Mouse (Mus musculus) limb, embryonic 13.5 days (tissue): ENCODE measurements at regions not wholly inside any gene's neighbourhood (a gene's known extent, or its start where the extent isn't known, plus 50 kb on each side); places are given as distances from the start of the nearest gene placed in this dataset.

ENCODE experiments used
- ATAC-seq: fragments of 200-750 bp; cut with Nextera tagmentation; 2 replicates; pipeline ENCODE4 v1.8.0; 2017; ENCODE audit warnings: low read depth, moderate number of reproducible peaks, moderate TSS enrichment; ENCODE audit not compliant: low FRiP score
- H3K27ac ChIP-seq: fragments of 300-500 bp; sonication (generic); 2 replicates; pipeline ENCODE4 v1.5.1; 2015; ENCODE audit warnings: inconsistent platforms, mild to moderate bottlenecking, moderate library complexity
- H3K27me3 ChIP-seq: fragments of 300-500 bp; sonication (generic); 2 replicates; pipeline ENCODE4 v1.6.1; 2015; ENCODE audit warnings: mild to moderate bottlenecking, inconsistent platforms
- H3K36me3 ChIP-seq: fragments of 300-500 bp; sonication (generic); 2 replicates; pipeline ENCODE4 v1.6.1; 2015; ENCODE audit warnings: inconsistent platforms, mild to moderate bottlenecking, moderate library complexity
- H3K4me1 ChIP-seq: fragments of 300-500 bp; sonication (generic); 2 replicates; pipeline ENCODE4 v1.6.1; 2015; ENCODE audit warnings: inconsistent platforms
- H3K4me2 ChIP-seq: fragments of 300-500 bp; sonication (generic); replicated peaks from 2 replicates; pipeline ENCODE4 v1.6.1; 2015; ENCODE audit warnings: inconsistent platforms, mild to moderate bottlenecking, moderate library complexity
- H3K4me3 ChIP-seq: fragments of 300-500 bp; sonication (generic); 2 replicates; pipeline ENCODE4 v1.5.1; 2015; ENCODE audit warnings: moderate library complexity, mild to moderate bottlenecking, inconsistent platforms
- H3K9ac ChIP-seq: fragments of 300-500 bp; sonication (generic); 2 replicates; pipeline ENCODE4 v1.6.1; 2015; ENCODE audit warnings: mild to moderate bottlenecking, inconsistent platforms
- H3K9me3 ChIP-seq: fragments of 300-500 bp; sonication (generic); 2 replicates; pipeline ENCODE4 v1.6.1; 2016; ENCODE audit warnings: inconsistent platforms
- WGBS: fragments of 180-500 bp; shearing (Covaris S2); methylation state at CpG from one replicate; pipeline ENCODE4 v1.1.7; 2015; 5-methylcytosine and 5-hydroxymethylcytosine counted together

DNA sequence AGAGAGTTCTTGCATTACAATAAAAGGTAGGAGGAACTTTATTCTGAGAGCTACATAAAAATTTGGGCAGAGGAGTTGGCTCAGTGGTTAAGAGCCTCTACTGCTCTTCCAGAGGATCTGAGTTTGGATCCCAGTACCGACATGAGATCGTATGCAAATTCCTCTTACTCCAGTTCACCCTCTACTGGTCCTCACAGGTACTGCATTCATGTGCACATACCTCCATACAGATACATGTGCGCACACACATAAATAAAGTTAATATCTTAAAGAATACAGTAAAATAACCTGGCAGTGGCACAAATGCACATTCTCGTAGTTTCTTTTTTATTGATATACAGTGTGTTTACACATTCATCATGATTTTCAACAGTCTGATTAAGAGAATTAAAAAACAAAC is 232.4 kb downstream of the Vps13c start:
- no peak overlapping the region for H3K4me2 ChIP-seq
- no peak for ATAC-seq
- no peak overlapping the region for H3K27ac ChIP-seq
- no peak overlapping the region for H3K4me3 ChIP-seq
- H3K9ac ChIP-seq: no peak overlapping the region
- H3K27me3 ChIP-seq: no peaks in the 10 kb centered on the region
- WGBS: 94% methylated on average over 4 of the region's 4 CpGs
- no peaks in the 10 kb centered on the region for H3K9me3 ChIP-seq
- H3K36me3 ChIP-seq: no peaks in the 10 kb centered on the region
- no peaks in the 10 kb centered on the region for H3K4me1 ChIP-seq

DNA sequence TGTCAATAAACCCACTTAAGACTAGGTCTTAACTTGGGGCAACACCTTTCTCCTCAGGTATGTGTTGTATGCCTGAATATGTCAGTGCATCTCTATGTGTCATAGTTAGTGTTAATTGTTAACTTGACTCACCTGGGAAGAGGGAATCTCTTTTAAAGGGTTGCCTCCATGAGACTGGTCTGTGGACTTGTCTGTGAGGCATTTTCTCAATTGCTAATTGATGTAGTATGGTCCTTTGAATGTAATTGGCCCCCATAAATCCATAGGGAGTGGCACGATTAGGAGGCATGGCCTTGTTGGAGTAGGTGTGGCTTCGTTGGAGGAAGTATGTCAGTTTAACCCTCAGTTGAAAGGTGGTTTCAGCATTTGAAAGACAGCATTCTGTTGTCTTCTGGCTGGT is 237.1 kb downstream of the Vps13c start:
- H3K9ac ChIP-seq: no peak overlapping the region
- H3K36me3 ChIP-seq: no peaks in the 10 kb centered on the region
- no peaks in the 10 kb centered on the region for H3K27me3 ChIP-seq
- no peaks in the 10 kb centered on the region for H3K4me1 ChIP-seq
- 47% methylated on average over 2 of the region's 2 CpGs for WGBS
- ATAC-seq: no peak
- no peak overlapping the region for H3K4me2 ChIP-seq
- no peak overlapping the region for H3K4me3 ChIP-seq
- H3K9me3 ChIP-seq: no peaks in the 10 kb centered on the region
- H3K27ac ChIP-seq: no peak overlapping the region

DNA sequence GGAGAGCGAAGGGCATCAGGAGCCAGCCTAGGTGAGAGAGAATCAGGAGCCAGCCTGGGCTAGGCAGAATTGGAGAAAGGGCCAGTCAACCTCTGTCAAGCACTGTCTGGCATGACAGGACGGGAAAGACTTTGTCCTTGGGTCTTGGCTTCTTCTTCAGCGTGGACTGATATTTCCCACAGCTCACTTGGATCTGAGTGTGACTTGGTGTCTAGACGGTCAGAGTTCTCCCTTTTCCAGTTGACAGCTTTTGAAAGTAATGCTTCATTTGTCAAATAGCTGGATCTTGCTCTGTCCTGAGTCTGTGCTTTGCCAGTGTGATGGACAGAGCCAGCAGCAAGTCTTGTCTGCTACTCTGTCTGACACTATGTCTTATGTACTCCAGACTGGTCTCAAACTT is 243.1 kb downstream of the Vps13c start:
- H3K9me3 ChIP-seq: no peaks in the 10 kb centered on the region
- no peak overlapping the region for H3K9ac ChIP-seq
- no peak for ATAC-seq
- no peak overlapping the region for H3K4me2 ChIP-seq
- H3K27ac ChIP-seq: no peak overlapping the region
- no peaks in the 10 kb centered on the region for H3K4me1 ChIP-seq
- 89% methylated on average over 4 of the region's 4 CpGs for WGBS
- no peaks in the 10 kb centered on the region for H3K36me3 ChIP-seq
- no peak overlapping the region for H3K4me3 ChIP-seq
- no peaks in the 10 kb centered on the region for H3K27me3 ChIP-seq

DNA sequence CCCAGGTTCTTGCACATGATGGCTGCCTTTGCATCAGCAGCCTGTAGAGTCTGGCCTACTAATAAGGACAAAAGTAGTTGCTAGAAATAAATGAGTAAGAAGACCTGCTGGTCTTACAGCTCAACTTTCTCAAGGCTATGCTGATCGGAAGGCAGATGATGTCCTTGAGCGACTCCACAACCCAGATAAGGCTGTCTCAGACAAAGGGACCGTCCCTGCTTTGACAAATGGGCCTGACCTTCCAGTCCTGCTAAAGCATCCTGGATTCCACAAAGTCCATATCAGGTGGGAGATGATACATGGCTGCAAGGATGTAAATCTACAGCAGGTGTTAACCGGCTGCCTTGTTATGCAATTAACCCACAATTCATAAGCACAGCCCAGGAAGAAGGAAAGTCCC is 244.8 kb downstream of the Vps13c start:
- H3K4me1 ChIP-seq: no peaks in the 10 kb centered on the region

DNA sequence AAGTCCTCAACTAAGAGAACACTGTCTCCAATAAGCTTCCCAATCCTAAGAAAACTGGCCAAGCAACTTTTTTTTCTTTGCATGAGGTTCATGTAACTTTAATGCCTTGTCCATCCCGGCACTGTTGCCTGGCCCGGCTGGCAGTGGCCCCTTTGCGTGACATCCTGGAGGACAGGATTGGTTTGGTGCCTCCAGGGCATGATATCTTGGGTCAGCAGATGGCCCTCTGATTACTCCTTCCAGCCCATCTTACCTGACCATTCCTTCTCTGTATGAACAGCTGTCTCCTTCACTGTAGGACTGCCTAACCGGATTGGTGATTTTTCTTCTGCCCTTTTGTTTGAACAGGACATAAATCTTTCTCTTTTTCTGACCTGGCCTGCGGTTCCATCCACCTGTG is 254.4 kb downstream of the Vps13c start:
- ATAC-seq: no peak
- Histone ChIP-seq H3K36me3 (no peaks in the 10 kb centered on the region), H3K27me3 (peaks cover 6% of the 10 kb centered on the region; the same call in 1 of the 2 replicates), H3K9ac (no peak overlapping the region), H3K4me2 (no peak overlapping the region), H3K4me3 (no peak overlapping the region), H3K9me3 (peaks cover 3% of the 10 kb centered on the region; the same call in 1 of the 2 replicates), H3K27ac (no peak overlapping the region), H3K4me1 (no peaks in the 10 kb centered on the region)
- 76% methylated on average over 5 of the region's 5 CpGs for WGBS

More for the DNA sequence above, 244.8 kb downstream of the Vps13c start:
- 85% methylated on average over 4 of the region's 4 CpGs for WGBS
- no peak overlapping the region for H3K27ac ChIP-seq
- no peak overlapping the region for H3K9ac ChIP-seq
- H3K9me3 ChIP-seq: no peaks in the 10 kb centered on the region
- H3K4me3 ChIP-seq: no peak overlapping the region
- no peak overlapping the region for H3K4me2 ChIP-seq
- H3K36me3 ChIP-seq: no peaks in the 10 kb centered on the region
- H3K27me3 ChIP-seq: no peaks in the 10 kb centered on the region
- no peak for ATAC-seq

DNA sequence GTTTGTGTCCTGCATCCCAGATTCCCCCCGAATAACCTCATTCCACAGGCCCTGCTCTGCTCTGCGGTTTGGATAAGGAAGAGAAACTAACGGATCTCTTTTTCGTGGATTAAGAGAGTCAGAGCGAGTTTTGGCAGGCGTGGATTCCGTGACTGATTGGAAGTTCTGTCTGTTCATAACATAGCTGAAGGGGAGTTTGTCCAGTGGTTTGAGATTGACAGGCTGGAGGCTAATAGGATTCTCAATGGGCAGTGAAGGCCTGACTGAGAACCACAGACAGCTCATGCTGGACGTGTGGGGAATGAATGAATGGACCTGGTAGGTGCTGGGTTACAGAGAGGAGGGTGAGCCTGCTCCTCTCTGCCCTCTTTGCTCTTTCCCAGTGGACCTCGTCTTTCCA is 269.6 kb downstream of the Vps13c start:
- ATAC-seq: no peak
- H3K9me3 ChIP-seq: no peaks in the 10 kb centered on the region
- H3K4me2 ChIP-seq: no peak overlapping the region
- H3K27me3 ChIP-seq: no peaks in the 10 kb centered on the region
- H3K4me1 ChIP-seq: no peaks in the 10 kb centered on the region
- H3K27ac ChIP-seq: no peak overlapping the region
- H3K4me3 ChIP-seq: no peak overlapping the region
- no peaks in the 10 kb centered on the region for H3K36me3 ChIP-seq
- H3K9ac ChIP-seq: no peak overlapping the region
- WGBS: 79% methylated on average over 9 of the region's 9 CpGs

DNA sequence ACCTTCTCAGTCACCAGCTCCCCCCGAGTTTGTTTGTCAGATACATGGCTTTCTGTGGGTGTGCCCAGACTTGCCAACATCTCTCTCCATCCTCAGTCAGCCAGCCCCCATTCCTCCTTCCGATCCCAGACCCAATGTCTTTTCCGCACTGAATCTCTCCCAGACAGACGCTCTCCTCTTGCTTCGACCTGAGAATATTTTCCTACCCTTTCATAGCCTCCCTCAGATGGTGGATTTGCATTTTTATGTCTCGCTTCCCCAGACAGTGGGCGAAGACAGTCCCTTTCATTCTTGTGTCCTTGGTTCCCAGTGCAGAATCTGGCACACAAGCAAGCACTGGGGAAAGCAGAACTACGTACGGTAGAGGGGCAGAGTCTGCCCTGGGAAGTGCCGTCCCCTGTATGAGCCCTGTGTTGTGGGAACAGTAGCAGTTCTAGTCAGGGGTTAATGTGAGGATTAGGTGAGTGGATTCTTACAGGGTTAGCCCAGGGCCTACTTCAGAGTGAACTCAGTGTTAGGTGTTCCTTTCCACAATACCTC is 275.0 kb downstream of the Vps13c start:
- Histone ChIP-seq H3K27me3 (no peaks in the 10 kb centered on the region), H3K27ac (no peak overlapping the region; the same call in 1 of the 2 replicates), H3K4me2 (no peak overlapping the region), H3K9me3 (no peaks in the 10 kb centered on the region), H3K9ac (no peak overlapping the region), H3K4me1 (peaks cover 10% of the 10 kb centered on the region), H3K36me3 (no peaks in the 10 kb centered on the region), H3K4me3 (no peak overlapping the region)
- 79% methylated on average over 10 of the region's 10 CpGs for WGBS
- ATAC-seq: no peak

DNA sequence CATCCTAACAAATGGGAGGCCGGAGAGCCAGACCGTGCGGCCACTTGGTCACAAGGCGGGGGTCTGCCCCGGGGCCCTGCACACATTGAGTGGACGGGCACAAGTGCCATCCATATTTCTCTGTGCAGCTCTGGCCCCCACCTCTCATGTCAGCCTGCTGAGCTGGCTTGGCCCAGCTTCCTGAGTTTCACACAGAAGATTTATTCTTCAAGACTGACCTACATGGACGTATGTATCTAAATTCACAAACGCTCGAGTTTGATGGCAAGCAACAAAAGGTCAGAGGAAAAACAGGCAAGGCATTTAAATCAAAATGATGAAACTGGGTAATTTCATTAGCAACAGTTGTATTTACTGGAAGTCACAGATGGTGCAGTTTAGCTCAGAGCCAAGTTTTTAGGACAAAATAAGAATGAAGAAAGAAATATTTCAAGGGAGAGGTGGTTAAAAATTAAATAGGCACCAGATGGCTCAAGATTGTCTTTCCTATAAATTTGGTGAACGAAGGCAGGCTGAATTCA is 276.1 kb downstream of the Vps13c start:
- ATAC-seq: no peak
- no peaks in the 10 kb centered on the region for H3K27me3 ChIP-seq
- 37% methylated on average over 10 of the region's 10 CpGs for WGBS

GRCm38 (mm10) chr9:68118266-68118665 is 278.1 kb downstream of the Vps13c start:
- WGBS: 73% methylated on average over 2 of the region's 2 CpGs
- H3K9ac ChIP-seq: no peak overlapping the region
- H3K9me3 ChIP-seq: no peaks in the 10 kb centered on the region
- no peak for ATAC-seq
- H3K27me3 ChIP-seq: no peaks in the 10 kb centered on the region
- H3K27ac ChIP-seq: no peak overlapping the region
- H3K4me1 ChIP-seq: peaks cover 10% of the 10 kb centered on the region
- H3K4me3 ChIP-seq: no peak overlapping the region
- H3K36me3 ChIP-seq: no peaks in the 10 kb centered on the region
- H3K4me2 ChIP-seq: no peak overlapping the region

More for the DNA sequence above, 276.1 kb downstream of the Vps13c start:
- Histone ChIP-seq H3K4me2 (no peak overlapping the region), H3K9ac (no peak overlapping the region), H3K4me3 (no peak overlapping the region), H3K4me1 (peaks cover 10% of the 10 kb centered on the region), H3K9me3 (no peaks in the 10 kb centered on the region), H3K27ac (no peak overlapping the region), H3K36me3 (no peaks in the 10 kb centered on the region)

GRCm38 (mm10) chr9:68122266-68122665 is 282.1 kb downstream of the Vps13c start:
- Histone ChIP-seq H3K27ac (no peak overlapping the region), H3K4me2 (no peak overlapping the region), H3K4me1 (no peaks in the 10 kb centered on the region), H3K9me3 (no peaks in the 10 kb centered on the region), H3K9ac (no peak overlapping the region), H3K36me3 (no peaks in the 10 kb centered on the region), H3K4me3 (no peak overlapping the region), H3K27me3 (no peaks in the 10 kb centered on the region)
- 31% methylated on average over 3 of the region's 3 CpGs for WGBS
- ATAC-seq: no peak

- Histone ChIP-seq H3K27ac (no peak overlapping the region), H3K9ac (no peak overlapping the region), H3K4me2 (no peak overlapping the region), H3K4me1 (peaks cover 27% of the 10 kb centered on the region), H3K36me3 (no peaks in the 10 kb centered on the region), H3K9me3 (no peaks in the 10 kb centered on the region), H3K27me3 (no peaks in the 10 kb centered on the region), H3K4me3 (no peak overlapping the region)
- ATAC-seq: no peak
Observed at GRCm38 (mm10) chr9:68131263-68131662, 291.1 kb downstream of the Vps13c start.

- no peaks in the 10 kb centered on the region for H3K9me3 ChIP-seq
- 55% methylated on average over 2 of the region's 2 CpGs for WGBS
Observed at GRCm38 (mm10) chr9:68135446-68136050, 295.4 kb downstream of the Vps13c start.

More at GRCm38 (mm10) chr9:68135446-68136050, 295.4 kb downstream of the Vps13c start:
- H3K4me2 ChIP-seq: no peak overlapping the region
- no peak overlapping the region for H3K27ac ChIP-seq
- H3K4me3 ChIP-seq: no peak overlapping the region
- H3K36me3 ChIP-seq: no peaks in the 10 kb centered on the region
- ATAC-seq: no peak
- H3K9ac ChIP-seq: no peak overlapping the region
- H3K4me1 ChIP-seq: peaks cover 27% of the 10 kb centered on the region
- 0 out of 2 replicates have a peak, but pooled peaks cover 9% of the 10 kb centered on the region for H3K27me3 ChIP-seq
